Mouse (Mus musculus) regulatory T cell (primary cell): ENCODE results near the gene Ifna4.
"Not testable (repeated sequence)": the region's sequence is repeated elsewhere in the genome, so short reads cannot be mapped to it uniquely, and the experiment has no call there.

Experiments
- in situ Hi-C: fragments of 300-600 bp; cut with MboI, MseI; formaldehyde crosslinking; loops from one replicate; pipeline ENCODE4 v1.15.1; 2025; ENCODE audit warnings: high pct_unique_total_duplicates

The Ifna4 gene

GRCm38 (mm10) chr4:88841438-88841911 is at the start of gene Ifna4:
Gene Ifna4, plus strand, starts transcription at chr4:88841861.
- in situ Hi-C loops = no loop called here

GRCm38 (mm10) chr4:88793936-88794675 is 47.6 kb upstream of the Ifna4 start, which contains the start of gene Gm13275:
Gene Gm13275, plus strand, starts transcription at chr4:88794487.
- in situ Hi-C loops = not testable (repeated sequence)

GRCm38 (mm10) chr4:88797097-88797496 is 44.6 kb upstream of the Ifna4 start, which contains the start of gene Gm13279:
Gene Gm13279, plus strand, starts transcription at chr4:88797397.
- in situ Hi-C loops = not testable (repeated sequence)

GRCm38 (mm10) chr4:88799365-88799764 is 42.3 kb upstream of the Ifna4 start, which contains the start of gene Gm13285:
Gene Gm13285, plus strand, starts transcription at chr4:88799665.
- in situ Hi-C loops = not testable (repeated sequence)

- in situ Hi-C loops = not testable (repeated sequence)
Measured at GRCm38 (mm10) chr4:88802954-88803353, 38.7 kb upstream of the Ifna4 start, which contains the start of gene Gm13287. Gene Gm13287, plus strand, starts transcription at chr4:88803254.

GRCm38 (mm10) chr4:88805231-88805630 is 36.4 kb upstream of the Ifna4 start, which contains the start of gene Gm13288:
Gene Gm13288, plus strand, starts transcription at chr4:88805531.
- in situ Hi-C loops = not testable (repeated sequence)

- in situ Hi-C loops = not testable (repeated sequence)
Measured at GRCm38 (mm10) chr4:88805761-88806160, 35.9 kb upstream of the Ifna4 start.

GRCm38 (mm10) chr4:88815928-88816327 is 25.7 kb upstream of the Ifna4 start, which contains the start of gene Ifna7:
Gene Ifna7, plus strand, starts transcription at chr4:88816228.
- in situ Hi-C loops = no loop called here

- in situ Hi-C loops = no loop called here
Measured at GRCm38 (mm10) chr4:88819659-88820058, 22.0 kb upstream of the Ifna4 start, which contains the start of gene Ifna11. Gene Ifna11, plus strand, starts transcription at chr4:88819959.

GRCm38 (mm10) chr4:88822995-88823394 is 18.7 kb upstream of the Ifna4 start:
- in situ Hi-C loops = no loop called here

- in situ Hi-C loops = not testable (repeated sequence)
Measured at GRCm38 (mm10) chr4:88827116-88827515, 14.5 kb upstream of the Ifna4 start, which contains the start of gene Ifna6. Gene Ifna6, plus strand, starts transcription at chr4:88827416.

- in situ Hi-C loops = no loop called here
Measured at GRCm38 (mm10) chr4:88830523-88830922, 11.1 kb upstream of the Ifna4 start.

- in situ Hi-C loops = not testable (repeated sequence)
Measured at GRCm38 (mm10) chr4:88835225-88835624, 6.4 kb upstream of the Ifna4 start, which contains the start of gene Ifna5. Gene Ifna5, plus strand, starts transcription at chr4:88835525.

GRCm38 (mm10) chr4:88838828-88839227 is 2.8 kb upstream of the Ifna4 start:
- in situ Hi-C loops = no loop called here

GRCm38 (mm10) chr4:88840058-88840457 is 1.6 kb upstream of the Ifna4 start:
- in situ Hi-C loops = no loop called here

- in situ Hi-C loops = no loop called here
Measured at GRCm38 (mm10) chr4:88845334-88845733, 3.7 kb downstream of the Ifna4 start.

- in situ Hi-C loops = loop anchor here (25.0 kb wide), 1 partner anchor 463 kb away; the partner anchor contains the start of gene Cdkn2b
Measured at GRCm38 (mm10) chr4:88849698-88850097, 8.0 kb downstream of the Ifna4 start, which contains the start of gene Ifna1. Gene Ifna1, plus strand, starts transcription at chr4:88850087.

- in situ Hi-C loops = loop anchor here (25.0 kb wide), 1 partner anchor 461 kb away; the partner anchor contains the start of gene Cdkn2b
Measured at GRCm38 (mm10) chr4:88851026-88851763, 9.5 kb downstream of the Ifna4 start.

- in situ Hi-C loops = loop anchor here (25.0 kb wide), 1 partner anchor 453 kb away; the partner anchor contains the start of gene Cdkn2b
Measured at GRCm38 (mm10) chr4:88859214-88859613, 17.6 kb downstream of the Ifna4 start.

GRCm38 (mm10) chr4:88863309-88863708 is 21.6 kb downstream of the Ifna4 start:
- in situ Hi-C loops = loop anchor here (25.0 kb wide), 1 partner anchor 449 kb away; the partner anchor contains the start of gene Cdkn2b

GRCm38 (mm10) chr4:88864599-88864998 is 22.9 kb downstream of the Ifna4 start:
- in situ Hi-C loops = loop anchor here (25.0 kb wide), 1 partner anchor 448 kb away; the partner anchor contains the start of gene Cdkn2b
